Mouse (Mus musculus): Measurements from ENCODE around the gene Ncln.
A peak's percentile ranks its signal among the peaks of the same experiment; 100 is the strongest.

Ncln gene

DNA sequence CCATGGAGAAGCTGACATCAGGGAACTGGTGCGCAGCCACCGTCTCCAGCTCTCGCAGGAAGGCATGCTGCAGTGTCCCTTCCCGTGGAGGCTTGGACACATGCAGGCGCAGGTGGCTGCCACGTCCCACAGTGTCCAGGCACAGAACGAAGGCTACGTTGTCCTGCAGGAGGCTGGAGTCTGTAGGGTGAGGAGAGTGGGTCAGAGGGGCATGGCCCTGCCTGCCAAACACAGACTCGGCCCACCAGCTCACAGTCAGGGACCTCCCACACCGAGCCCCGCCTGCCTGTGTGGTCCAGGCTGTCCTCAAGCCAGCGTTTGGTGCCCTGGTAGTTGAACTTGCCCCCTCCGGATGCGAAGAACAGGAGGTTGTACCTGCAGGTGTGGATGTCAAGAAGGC lies 6.3 kb downstream of the Ncln start:
- no peak for DNase-seq (ENCODE audit: low read depth)

- no peak for DNase-seq (ENCODE audit: low read depth)
Measured at GRCm38 (mm10) chr10:81488081-81488480, 8.1 kb downstream of the Ncln start.

DNA sequence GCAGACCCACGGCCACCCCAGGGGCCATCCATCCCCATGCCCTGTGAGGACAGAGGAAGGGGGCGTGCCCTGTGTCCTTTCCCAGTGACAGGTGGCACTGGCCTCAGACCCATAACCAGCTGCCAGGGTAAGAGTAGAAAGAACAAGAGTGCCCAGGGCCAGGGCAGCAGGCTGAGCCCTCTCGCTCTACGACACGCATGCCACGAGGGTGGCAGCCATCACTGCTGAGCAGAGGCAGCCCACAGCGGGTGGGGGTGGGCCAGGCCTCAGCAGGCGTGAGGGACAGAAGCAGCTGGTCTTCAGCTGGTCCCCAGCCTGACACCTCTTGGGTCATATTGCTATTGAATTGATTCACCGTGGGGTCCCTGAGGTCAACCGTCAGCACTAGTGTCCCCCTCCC lies 9.7 kb downstream of the Ncln start:
- DNase-seq (ENCODE audit: low read depth): no peak

- no peak for DNase-seq (ENCODE audit: low read depth)
Measured at GRCm38 (mm10) chr10:81485479-81486018, 10.6 kb downstream of the Ncln start.

- peak; percentile 68 for DNase-seq (ENCODE audit: low read depth)
Measured at GRCm38 (mm10) chr10:81485060-81485449, 11.1 kb downstream of the Ncln start.

DNA sequence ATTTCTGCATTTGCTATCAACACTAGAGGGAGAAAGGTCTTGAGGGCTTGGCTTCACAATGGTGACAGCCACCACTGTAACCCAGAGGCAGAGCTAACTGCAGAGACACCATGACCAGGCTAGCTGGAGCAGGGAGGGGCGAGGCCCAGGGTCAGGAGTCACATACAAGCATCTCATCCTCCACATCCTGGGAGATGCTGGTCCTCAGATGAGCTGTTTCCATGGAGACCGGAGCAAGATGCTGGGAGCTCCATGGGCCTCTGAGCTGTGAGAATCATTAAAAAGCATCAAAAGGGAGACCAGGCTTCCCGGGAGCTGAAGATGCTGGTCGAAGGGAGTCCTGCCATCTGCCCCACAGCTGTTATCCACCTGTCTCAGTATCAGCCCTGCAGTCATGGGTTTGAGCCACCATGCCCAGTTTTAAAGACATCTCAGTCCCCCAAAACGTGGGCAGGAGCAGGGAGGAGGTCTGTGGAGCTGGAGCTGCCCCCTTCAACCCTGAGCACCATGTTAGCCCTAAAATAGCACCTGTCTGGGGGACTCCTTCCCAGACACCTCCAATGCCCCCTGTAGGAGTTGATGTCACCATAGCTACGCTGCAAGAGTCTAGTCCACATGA lies 11.6 kb downstream of the Ncln start:
- no peak for DNase-seq (ENCODE audit: low read depth)

DNA sequence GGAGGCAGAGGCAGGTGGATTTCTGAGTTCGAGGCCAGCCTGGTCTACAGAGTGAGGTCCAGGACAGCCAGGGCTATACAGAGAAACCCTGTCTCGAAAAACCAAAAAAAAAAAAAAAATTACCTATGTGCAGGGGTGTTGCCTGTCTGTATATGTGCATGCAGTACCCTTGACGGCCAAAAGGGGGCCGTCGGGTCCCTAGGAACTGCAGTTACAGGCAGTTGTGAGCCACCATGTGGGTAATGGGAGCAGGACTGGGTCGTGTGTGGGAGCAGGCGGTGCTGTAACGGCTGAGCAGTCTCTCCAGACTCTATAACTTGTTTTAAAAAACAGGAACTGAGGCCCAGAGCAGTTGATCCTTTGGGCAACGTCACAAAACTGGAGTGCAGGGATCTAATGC lies 12.2 kb downstream of the Ncln start:
- DNase-seq (ENCODE audit: low read depth): peak; percentile 79

GRCm38 (mm10) chr10:81482533-81482889 lies 13.7 kb downstream of the Ncln start, which contains the start of gene Celf5:
Celf5 (minus strand) TSS chr10:81482709.
- DNase-seq (ENCODE audit: low read depth): peak; percentile 76

GRCm38 (mm10) chr10:81481605-81482532 lies 14.3 kb downstream of the Ncln start:
- no peak for DNase-seq (ENCODE audit: low read depth)

- DNase-seq (ENCODE audit: low read depth): no peak
Measured at GRCm38 (mm10) chr10:81474461-81474860, 21.7 kb downstream of the Ncln start.

DNA sequence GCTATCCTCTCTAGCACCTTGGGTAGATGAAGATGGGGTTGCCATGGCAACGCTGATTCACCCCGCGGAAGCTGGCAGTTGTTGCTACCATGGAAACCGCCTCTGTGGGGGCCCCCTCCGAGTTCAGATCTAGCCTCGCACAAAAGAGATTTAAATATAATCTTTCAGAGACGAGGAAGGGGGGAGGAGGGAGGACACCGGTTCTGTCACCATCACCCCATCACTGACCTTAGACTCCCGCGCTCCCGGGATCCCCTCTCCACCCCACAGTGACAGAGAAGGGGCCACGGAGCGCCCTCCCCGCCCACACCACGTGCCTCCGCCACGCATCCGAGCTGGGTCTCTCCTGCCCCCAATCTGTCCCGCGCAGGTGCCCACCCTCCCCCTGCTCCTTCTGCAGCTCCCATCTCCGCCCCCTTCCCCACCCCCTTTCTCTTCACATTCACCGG lies 23.2 kb downstream of the Ncln start:
- peak; percentile 90 for DNase-seq (ENCODE audit: low read depth)

GRCm38 (mm10) chr10:81472403-81473002 lies 23.7 kb downstream of the Ncln start:
- DNase-seq (ENCODE audit: low read depth): no peak

DNA sequence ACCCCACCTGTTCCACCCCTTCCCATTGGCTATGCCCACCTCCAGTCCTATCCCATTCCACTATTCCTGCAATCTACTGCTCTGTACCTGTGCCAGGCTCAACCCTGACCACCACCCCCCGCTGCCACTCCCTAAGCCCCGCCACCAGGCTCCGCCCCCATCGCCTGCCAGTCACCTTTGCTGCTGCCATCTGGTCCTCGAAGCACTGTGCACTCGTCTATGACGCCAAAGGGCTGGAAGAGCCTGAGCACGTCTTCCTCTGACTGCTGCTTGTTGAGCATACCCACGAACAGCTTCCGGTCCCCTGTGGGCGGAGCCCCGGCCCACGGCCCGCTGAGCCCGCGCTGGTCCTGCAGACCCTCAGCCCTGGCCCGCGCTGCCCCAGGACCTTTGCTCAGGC lies 25.7 kb downstream of the Ncln start:
- peak; percentile 78 for DNase-seq (ENCODE audit: low read depth)

GRCm38 (mm10) chr10:81469253-81469652 lies 26.9 kb downstream of the Ncln start:
- DNase-seq (ENCODE audit: low read depth): no peak

DNA sequence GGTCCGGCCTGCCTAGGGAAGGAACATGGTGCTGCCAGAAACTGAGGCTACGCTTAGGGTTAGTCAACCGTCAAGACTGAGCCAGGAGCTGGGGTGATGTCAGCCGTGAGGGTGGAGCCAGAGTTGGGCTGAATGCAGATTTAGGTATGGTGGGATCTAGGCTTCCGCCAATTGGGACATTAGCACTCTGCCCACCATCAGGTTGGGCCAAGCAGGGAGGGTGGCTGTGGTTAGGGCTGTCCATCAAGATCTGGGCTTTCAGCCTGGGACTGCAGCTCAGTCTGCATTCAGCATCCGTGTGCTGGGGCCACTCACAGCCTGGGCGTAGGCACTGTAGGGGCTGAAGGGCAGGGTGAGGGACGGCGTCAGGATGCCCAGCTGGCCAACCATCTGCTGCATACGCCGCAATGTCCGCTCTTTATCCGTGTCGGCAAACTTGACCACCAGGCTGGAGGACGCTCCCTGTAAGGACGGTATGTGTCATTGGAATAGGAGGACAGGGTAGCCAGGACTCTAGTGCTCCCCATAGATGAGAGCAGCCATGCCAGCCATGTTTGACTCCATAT lies 28.4 kb downstream of the Ncln start:
- DNase-seq (ENCODE audit: low read depth): no peak

DNA sequence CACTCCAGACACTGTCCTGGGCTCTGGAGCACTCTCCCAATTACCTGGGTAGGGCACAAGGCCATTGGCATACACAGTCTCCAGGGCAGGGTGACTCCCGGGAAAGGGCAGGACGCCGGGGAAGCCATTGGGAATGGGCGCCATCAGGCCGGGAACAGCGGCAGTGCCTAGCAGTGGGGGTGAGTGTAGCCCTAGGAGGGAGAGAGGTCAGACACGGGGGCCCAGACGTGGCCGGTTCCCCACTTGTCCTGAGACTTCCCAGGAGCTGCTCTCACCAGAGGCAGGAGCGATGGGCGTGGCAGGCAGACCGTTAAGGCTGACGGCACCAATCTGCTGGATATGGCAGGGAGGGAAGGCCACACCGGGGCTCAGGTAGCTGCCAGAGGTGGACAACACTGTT lies 29.3 kb downstream of the Ncln start:
- DNase-seq (ENCODE audit: low read depth): no peak

DNA sequence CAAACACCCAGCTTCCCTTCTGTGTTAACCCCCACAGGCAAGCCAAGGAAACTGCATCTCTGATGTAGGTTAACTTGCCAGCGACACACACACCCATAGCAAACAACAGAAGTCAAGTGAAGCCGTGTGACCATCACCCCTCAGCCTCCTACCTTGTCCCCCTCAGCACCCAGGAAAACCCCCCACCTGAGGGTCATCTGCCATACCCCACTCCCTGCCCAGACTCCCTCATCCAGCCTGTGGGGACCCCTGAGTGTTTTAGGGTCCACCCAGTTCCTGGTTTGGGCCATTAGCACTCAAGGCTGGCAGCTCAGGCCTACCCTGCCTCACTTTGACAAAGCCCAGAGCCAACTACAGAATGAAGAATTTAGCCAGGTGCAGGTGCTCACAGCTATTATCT lies 30.1 kb downstream of the Ncln start:
- DNase-seq (ENCODE audit: low read depth): no peak

GRCm38 (mm10) chr10:81465265-81465645 lies 30.9 kb downstream of the Ncln start:
- DNase-seq (ENCODE audit: low read depth): no peak

DNA sequence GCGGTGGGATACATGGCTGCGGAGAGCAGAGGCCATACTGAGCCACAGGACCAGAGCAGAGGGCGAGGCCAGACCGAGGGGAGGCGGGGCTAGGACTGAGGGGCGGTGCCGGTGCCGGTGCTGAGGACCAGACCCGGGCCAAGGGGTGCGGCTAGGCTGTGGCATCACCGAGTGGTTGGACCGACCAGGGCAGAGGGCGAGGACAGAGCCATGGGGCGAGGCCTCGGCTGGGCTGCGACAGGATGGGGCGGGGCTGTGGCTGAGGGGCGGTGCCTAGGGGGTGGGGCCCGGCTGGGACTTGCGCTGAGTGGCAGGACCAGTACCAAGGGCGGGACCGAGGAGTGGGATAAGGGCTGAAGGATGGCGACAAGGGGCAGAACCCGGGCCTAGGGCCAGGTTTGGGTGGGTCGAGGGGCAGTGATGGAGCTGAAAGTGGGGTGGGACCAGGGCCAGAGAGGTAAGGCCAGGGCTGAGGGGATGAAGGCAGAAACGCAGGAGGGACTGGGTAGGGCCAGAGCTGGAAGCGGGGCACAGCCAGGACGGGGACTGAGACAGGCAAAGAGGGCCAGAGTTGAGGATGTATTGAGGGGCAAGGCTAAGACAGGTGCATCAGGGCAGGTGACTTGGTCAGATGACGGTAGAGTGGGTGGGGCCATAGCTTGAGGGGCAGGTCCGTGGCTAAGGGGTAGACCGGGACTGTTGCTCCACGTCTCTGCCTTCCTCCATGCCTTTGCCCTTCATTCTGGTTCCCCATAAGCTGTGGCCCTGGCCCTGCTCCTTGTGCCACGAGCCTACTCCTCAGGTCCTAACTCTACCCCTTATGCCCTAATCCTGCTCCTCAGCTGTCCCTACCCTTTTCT lies 31.6 kb downstream of the Ncln start:
- DNase-seq (ENCODE audit: low read depth): peak; percentile 83

DNA sequence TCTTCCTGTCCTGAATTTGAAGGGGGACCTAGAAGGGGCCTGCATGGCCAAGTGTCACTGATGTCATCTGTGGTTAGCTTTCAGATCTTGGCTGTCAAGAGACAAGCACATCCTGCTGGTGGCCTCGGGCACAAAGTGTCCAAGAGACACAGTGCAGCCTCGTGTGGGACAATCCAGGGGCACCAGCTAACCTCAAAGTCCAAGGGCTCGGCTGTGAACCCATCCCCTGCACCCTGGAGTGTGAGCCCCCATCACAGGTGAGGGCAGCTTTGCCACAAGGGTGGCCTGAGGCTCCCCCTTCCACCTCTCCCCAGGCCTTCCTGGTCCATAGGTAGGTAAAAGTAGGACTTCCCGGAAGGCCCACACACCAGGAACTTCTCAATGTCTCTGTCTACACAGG lies 32.7 kb downstream of the Ncln start:
- no peak for DNase-seq (ENCODE audit: low read depth)

DNA sequence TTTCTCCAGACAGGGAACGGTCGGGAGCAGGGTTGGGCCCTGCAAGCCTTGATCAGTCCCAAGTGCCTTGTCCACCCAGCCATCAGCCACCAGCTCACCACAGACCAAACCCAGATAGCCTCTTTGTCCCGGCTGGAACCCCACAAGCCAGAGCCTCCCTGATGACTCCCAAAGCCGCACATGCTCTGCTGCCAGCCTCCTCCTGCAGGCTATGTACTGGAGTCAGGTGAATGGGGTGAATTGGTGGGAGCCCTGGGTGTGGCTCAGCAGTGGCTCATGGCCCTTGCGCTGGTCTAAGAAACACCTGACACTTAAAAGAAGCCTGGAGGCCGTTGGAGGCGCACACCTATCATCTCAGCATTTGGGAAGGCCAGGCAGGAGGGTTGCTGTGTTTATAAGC lies 33.3 kb downstream of the Ncln start:
- no peak for DNase-seq (ENCODE audit: low read depth)

DNA sequence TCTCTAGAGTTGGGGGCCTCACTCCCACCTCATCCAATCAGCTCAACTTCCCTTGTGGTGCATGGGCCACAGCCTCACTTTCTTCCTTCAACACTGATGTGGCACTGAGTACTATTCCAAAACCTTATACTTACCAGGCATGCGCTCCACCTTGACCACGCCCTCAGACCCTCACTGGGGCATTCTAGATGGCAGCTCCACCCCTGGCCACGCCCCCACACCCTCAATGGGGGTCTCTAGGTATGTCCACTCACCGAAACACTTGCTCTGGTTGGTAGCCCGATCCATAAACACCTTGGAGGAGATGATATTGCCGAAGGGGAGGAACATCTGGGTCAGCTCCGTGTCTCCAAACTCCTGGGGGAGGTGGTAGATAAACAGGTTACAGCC lies 33.8 kb downstream of the Ncln start:
- DNase-seq (ENCODE audit: low read depth): no peak

Data from induced T-regulatory cell, adult 2 months (primary cell).